Mouse (Mus musculus) small intestine, adult 2 months (tissue): ENCODE measurements around the gene Slfn5. TPM values are rescaled to one million over a fixed set of nuclear protein-coding genes. Genes with fewer than 3 reads are reported as not detected.

Experiments
- H3K27ac ChIP-seq: fragments of 200-500 bp; 2 replicates; pipeline ENCODE4 v1.5.1; 2012; ENCODE audit warnings: low read depth, low read length, control low read depth, inconsistent platforms; ENCODE audit not compliant: insufficient read depth
- H3K27me3 ChIP-seq: fragments of 200-500 bp; 2 replicates; pipeline ENCODE4 v1.6.1; 2012; ENCODE audit warnings: mild to moderate bottlenecking, moderate library complexity, low read length, inconsistent platforms; ENCODE audit not compliant: control insufficient read depth, insufficient read depth
- H3K36me3 ChIP-seq: fragments of 200-500 bp; 2 replicates; pipeline ENCODE4 v1.6.1; 2012; ENCODE audit warnings: mild to moderate bottlenecking, low read length, control low read depth, inconsistent platforms; ENCODE audit not compliant: control insufficient read depth, insufficient read depth
- H3K4me1 ChIP-seq: fragments of 200-500 bp; 2 replicates; pipeline ENCODE4 v1.6.1; 2012; ENCODE audit warnings: low read length, inconsistent platforms, mixed read lengths; ENCODE audit not compliant: control insufficient read depth, insufficient read depth, insufficient read length
- H3K4me3 ChIP-seq: fragments of 200-500 bp; 2 replicates; pipeline ENCODE4 v1.5.1; 2012; ENCODE audit warnings: low read depth, mild to moderate bottlenecking, control low read depth, inconsistent platforms, low read length, moderate library complexity
- CTCF ChIP-seq: fragments of 200-500 bp; IDR thresholded peaks from 2 replicates; pipeline ENCODE4 v1.5.1; 2012; ENCODE audit warnings: low read depth, mild to moderate bottlenecking, control low read depth, inconsistent platforms, low read length, moderate library complexity, mixed read lengths; ENCODE audit not compliant: insufficient replicate concordance, insufficient read length; ENCODE audit errors: extremely low read depth
- POLR2A ChIP-seq: fragments of 200-500 bp; IDR thresholded peaks from 2 replicates; pipeline ENCODE4 v1.6.1; 2012; ENCODE audit warnings: low read depth, mild to moderate bottlenecking, control low read depth, inconsistent platforms, low read length, moderate library complexity
- WGBS: fragments of 180-500 bp; shearing (Covaris S2); methylation state at CpG from one replicate; pipeline ENCODE4 v1.1.7; 2018; 5-methylcytosine and 5-hydroxymethylcytosine counted together
- polyA plus RNA-seq: library from polyadenylated mRNA; depleted of rRNA; stranded (reverse); fragments of >200 nt; gene quantifications from 2 replicates; pipeline ENCODE4 v1.2.3, GENCODE M21; 2012

The Slfn5 gene
- polyA plus RNA-seq, 1 experiment = 0.95 TPM

GRCm38 (mm10) chr11:82947457-82947856, 3.7 kb upstream of the Slfn5 start:
- no peak overlapping the region for H3K4me3 ChIP-seq
- TF ChIP-seq CTCF (no peak), POLR2A (no peak)
- no peak overlapping the region for H3K27ac ChIP-seq
- H3K4me1 ChIP-seq = peaks cover 4% of the 10 kb centered on the region; the same call in 1 of the 2 replicates
- 55% methylated on average over 4 of the region's 4 CpGs for WGBS
- peaks cover 11% of the 10 kb centered on the region for H3K27me3 ChIP-seq
- no peaks in the 10 kb centered on the region for H3K36me3 ChIP-seq

GRCm38 (mm10) chr11:82949036-82949435, 2.1 kb upstream of the Slfn5 start:
- Histone ChIP-seq H3K36me3 (no peaks in the 10 kb centered on the region), H3K4me1 (peaks cover 4% of the 10 kb centered on the region; the same call in 1 of the 2 replicates), H3K27ac (peak overlapping the region; percentile 51; the same call in 1 of the 2 replicates), H3K4me3 (no peak overlapping the region), H3K27me3 (peaks cover 11% of the 10 kb centered on the region)
- 76% methylated on average over 9 of the region's 9 CpGs for WGBS
- TF ChIP-seq POLR2A (no peak), CTCF (no peak)

GRCm38 (mm10) chr11:82951865-82952611, 889 bp downstream of the Slfn5 start:
- H3K27ac ChIP-seq = peak overlapping the region; percentile 67
- H3K27me3 ChIP-seq = peaks cover 11% of the 10 kb centered on the region
- WGBS = 4% methylated on average over 28 of the region's 28 CpGs
- H3K4me3 ChIP-seq = peak overlapping the region; percentile 65
- peaks cover 4% of the 10 kb centered on the region; the same call in 1 of the 2 replicates for H3K4me1 ChIP-seq
- TF ChIP-seq CTCF (no peak), POLR2A (peak; percentile 23; the same call in 1 of the 2 replicates)
- 0 out of 2 replicates have a peak, but pooled peaks cover 2% of the 10 kb centered on the region for H3K36me3 ChIP-seq

- peak overlapping the region; percentile 67 for H3K27ac ChIP-seq
- peaks cover 4% of the 10 kb centered on the region; the same call in 1 of the 2 replicates for H3K4me1 ChIP-seq
- TF ChIP-seq CTCF (no peak), POLR2A (no peak)
Observed at GRCm38 (mm10) chr11:82952612-82953542, 1.7 kb downstream of the Slfn5 start.

GRCm38 (mm10) chr11:82954631-82955030, 3.5 kb downstream of the Slfn5 start:
- Histone ChIP-seq H3K36me3 (0 out of 2 replicates have a peak, but pooled peaks cover 2% of the 10 kb centered on the region), H3K4me1 (peaks cover 4% of the 10 kb centered on the region; the same call in 1 of the 2 replicates), H3K27ac (no peak overlapping the region), H3K4me3 (no peak overlapping the region), H3K27me3 (peaks cover 11% of the 10 kb centered on the region)
- 43% methylated on average over 6 of the region's 6 CpGs for WGBS
- TF ChIP-seq POLR2A (no peak), CTCF (no peak)

More at GRCm38 (mm10) chr11:82952612-82953542, 1.7 kb downstream of the Slfn5 start:
- Histone ChIP-seq H3K4me3 (peak overlapping the region; percentile 65), H3K27me3 (peaks cover 11% of the 10 kb centered on the region), H3K36me3 (0 out of 2 replicates have a peak, but pooled peaks cover 2% of the 10 kb centered on the region)
- whole genome bisulfite sequencing = 25% methylated on average over 9 of the region's 9 CpGs

GRCm38 (mm10) chr11:82956925-82957324, 5.8 kb downstream of the Slfn5 start:
- peaks cover 8% of the 10 kb centered on the region for H3K36me3 ChIP-seq
- WGBS = 33% methylated on average over 10 of the region's 10 CpGs
- H3K4me1 ChIP-seq = peaks cover 3% of the 10 kb centered on the region; the same call in 1 of the 2 replicates
- TF ChIP-seq POLR2A (no peak), CTCF (no peak)
- H3K4me3 ChIP-seq = no peak overlapping the region
- H3K27ac ChIP-seq = no peak overlapping the region
- 0 out of 2 replicates have a peak, but pooled peaks cover 2% of the 10 kb centered on the region for H3K27me3 ChIP-seq

- Histone ChIP-seq H3K4me3 (no peak overlapping the region), H3K4me1 (no peaks in the 10 kb centered on the region), H3K27ac (no peak overlapping the region), H3K36me3 (peaks cover 8% of the 10 kb centered on the region), H3K27me3 (no peaks in the 10 kb centered on the region)
- TF ChIP-seq POLR2A = no peak
- TF ChIP-seq CTCF = no peak
- 13% methylated on average over 4 of the region's 4 CpGs for WGBS
Observed at GRCm38 (mm10) chr11:82959613-82960012, 8.5 kb downstream of the Slfn5 start.
